Mouse (Mus musculus): Measurements from ENCODE around the gene Tmem150a. TPM values are rescaled to one million over a fixed set of nuclear protein-coding genes. Genes with fewer than 3 reads are reported as not detected.

The Tmem150a gene
- polyA plus RNA-seq, 1 experiment from 2014 or later: 7.7 TPM

DNA sequence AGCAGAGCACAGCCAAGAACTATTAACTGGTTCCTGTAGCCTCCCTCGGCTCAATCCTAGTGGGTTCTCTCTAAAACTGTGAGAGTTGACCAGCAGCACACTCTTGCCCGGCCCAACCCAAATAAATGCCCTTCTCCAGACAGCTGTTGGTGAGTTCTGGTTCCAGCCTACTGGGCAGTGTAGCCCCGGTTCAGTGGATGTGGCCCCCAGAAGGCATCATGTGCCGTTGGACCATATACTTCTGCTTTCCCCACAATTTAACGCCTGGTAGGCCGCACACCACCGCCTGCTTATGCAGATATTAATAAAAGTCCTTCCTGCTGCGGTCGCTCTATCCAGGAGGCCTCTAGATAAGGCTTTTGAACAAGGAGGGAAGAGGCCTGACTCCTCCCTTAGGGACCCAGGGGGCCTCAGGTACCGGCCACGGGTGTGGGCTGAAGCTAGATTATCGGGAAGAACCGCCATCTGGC, 34.3 kb downstream of the Tmem150a start:
- H3K4me1 ChIP-seq (replicated peaks; ENCODE audit: control insufficient read depth, insufficient read depth): peaks cover 9% of the 10 kb centered on the region; the same call in 1 of the 2 replicates
- 4% methylated on average over 13 of the region's 13 CpGs for WGBS
- TF ChIP-seq CTCF (IDR thresholded peaks at IDR 0.05; ENCODE audit: low read depth) (no peak), EP300 (optimal IDR thresholded peaks at IDR 0.05) (no peak)
- peaks cover 6% of the 10 kb centered on the region; the same call in 1 of the 2 replicates for H3K36me3 ChIP-seq (ENCODE audit: control insufficient read depth, insufficient read depth, low read length)
- H3K9ac ChIP-seq (ENCODE audit: low read length): peak overlapping the region; percentile 80
- no peaks in the 10 kb centered on the region for H3K27me3 ChIP-seq (ENCODE audit: control insufficient read depth, insufficient read depth, low read length)
- no peaks in the 10 kb centered on the region for H3K9me3 ChIP-seq (ENCODE audit: control insufficient read depth, low read length)
- peak; percentile 66 for DNase-seq (ENCODE audit: low spot score)
- peak overlapping the region; percentile 99 for H3K27ac ChIP-seq (replicated peaks)
- H3K4me3 ChIP-seq (ENCODE audit: low read depth, low read length): peak overlapping the region; percentile 63
- H3K4me2 ChIP-seq (replicated peaks; ENCODE audit: low read depth): peak overlapping the region; percentile 69
- peak; percentile 64 for ATAC-seq (ENCODE audit: low FRiP score, low TSS enrichment)

GRCm38 (mm10) chr6:72389941-72390771, 34.9 kb downstream of the Tmem150a start, which contains the start of gene Vamp8:
Gene Vamp8 (minus strand): TSS chr6:72390703.
- Histone ChIP-seq H3K9ac (ENCODE audit: low read length) (peak within 1 kb of the TSS; percentile 80), H3K4me1 (replicated peaks; ENCODE audit: control insufficient read depth, insufficient read depth) (peaks cover 9% of the 10 kb centered on the region; the same call in 1 of the 2 replicates), H3K27me3 (ENCODE audit: control insufficient read depth, insufficient read depth, low read length) (no peaks in the 10 kb centered on the region), H3K9me3 (ENCODE audit: control insufficient read depth, low read length) (no peaks in the 10 kb centered on the region), H3K36me3 (ENCODE audit: control insufficient read depth, insufficient read depth, low read length) (peaks cover 4% of the 10 kb centered on the region; the same call in 1 of the 2 replicates), H3K4me3 (ENCODE audit: low read depth, low read length) (peak within 1 kb of the TSS; percentile 63), H3K27ac (replicated peaks) (peak within 1 kb of the TSS; percentile 99), H3K4me2 (replicated peaks; ENCODE audit: low read depth) (peak within 1 kb of the TSS; percentile 69)
- ATAC-seq (ENCODE audit: low FRiP score, low TSS enrichment) (peak; percentile 91), DNase-seq (ENCODE audit: low spot score) (peak; percentile 91)
- TF ChIP-seq CTCF (IDR thresholded peaks at IDR 0.05; ENCODE audit: low read depth) (peak; percentile 65), EP300 (optimal IDR thresholded peaks at IDR 0.05) (no peak)
- under 1% methylated on average over 26 of the region's 33 CpGs for WGBS

GRCm38 (mm10) chr6:72390795-72391521, 35.7 kb downstream of the Tmem150a start:
- H3K4me3 ChIP-seq (ENCODE audit: low read depth, low read length): peak overlapping the region; percentile 63
- TF ChIP-seq CTCF (IDR thresholded peaks at IDR 0.05; ENCODE audit: low read depth) (no peak; the same call in none of the 2 replicates), EP300 (optimal IDR thresholded peaks at IDR 0.05) (no peak)
- peak overlapping the region; percentile 80 for H3K9ac ChIP-seq (ENCODE audit: low read length)
- DNase-seq (ENCODE audit: low spot score) (peak; percentile 49), ATAC-seq (ENCODE audit: low FRiP score, low TSS enrichment) (peak; percentile 54)
- peak overlapping the region; percentile 99 for H3K27ac ChIP-seq (replicated peaks)
- H3K27me3 ChIP-seq (ENCODE audit: control insufficient read depth, insufficient read depth, low read length): no peaks in the 10 kb centered on the region
- peak overlapping the region; percentile 69 for H3K4me2 ChIP-seq (replicated peaks; ENCODE audit: low read depth)
- WGBS: 12% methylated on average over 12 of the region's 12 CpGs
- 0 out of 2 replicates have a peak, but pooled peaks cover 2% of the 10 kb centered on the region for H3K36me3 ChIP-seq (ENCODE audit: control insufficient read depth, insufficient read depth, low read length)
- peaks cover 9% of the 10 kb centered on the region; the same call in 1 of the 2 replicates for H3K4me1 ChIP-seq (replicated peaks; ENCODE audit: control insufficient read depth, insufficient read depth)
- H3K9me3 ChIP-seq (ENCODE audit: control insufficient read depth, low read length): no peaks in the 10 kb centered on the region

GRCm38 (mm10) chr6:72392341-72392740, 37.1 kb downstream of the Tmem150a start:
- H3K9ac ChIP-seq (ENCODE audit: low read length): no peak overlapping the region
- no peaks in the 10 kb centered on the region for H3K27me3 ChIP-seq (ENCODE audit: control insufficient read depth, insufficient read depth, low read length)
- WGBS: 92% methylated on average over 5 of the region's 5 CpGs
- H3K4me1 ChIP-seq (replicated peaks; ENCODE audit: control insufficient read depth, insufficient read depth): peaks cover 9% of the 10 kb centered on the region; the same call in 1 of the 2 replicates
- ATAC-seq (ENCODE audit: low FRiP score, low TSS enrichment): no peak
- no peak for DNase-seq (ENCODE audit: low spot score)
- H3K4me3 ChIP-seq (ENCODE audit: low read depth, low read length): no peak overlapping the region
- no peak overlapping the region for H3K4me2 ChIP-seq (replicated peaks; ENCODE audit: low read depth)
- no peaks in the 10 kb centered on the region for H3K9me3 ChIP-seq (ENCODE audit: control insufficient read depth, low read length)
- no peaks in the 10 kb centered on the region for H3K36me3 ChIP-seq (ENCODE audit: control insufficient read depth, insufficient read depth, low read length)
- H3K27ac ChIP-seq (replicated peaks): no peak overlapping the region
- TF ChIP-seq EP300 (optimal IDR thresholded peaks at IDR 0.05) (no peak), CTCF (IDR thresholded peaks at IDR 0.05; ENCODE audit: low read depth) (peak; percentile 16; the same call in 1 of the 2 replicates)

DNA sequence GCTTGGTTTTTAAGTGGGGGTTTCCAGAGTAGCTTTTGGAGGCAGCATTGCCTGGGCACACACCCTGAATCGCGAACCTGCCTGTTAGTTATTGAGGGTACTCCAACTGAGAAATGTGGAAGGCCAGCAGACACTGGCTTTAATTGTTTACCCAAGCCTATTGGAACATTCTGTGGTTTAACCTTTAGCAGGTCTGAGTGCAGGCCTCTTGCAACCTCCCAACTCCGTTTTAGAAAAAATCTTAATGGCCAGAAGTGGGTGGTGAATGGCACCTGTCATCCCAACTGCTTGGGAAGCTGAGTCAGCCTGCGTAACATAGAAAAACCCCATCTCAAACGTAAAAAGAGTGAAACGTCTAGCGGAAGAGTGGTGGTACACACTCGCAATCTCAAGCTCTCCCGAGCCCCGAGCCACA, 41.6 kb downstream of the Tmem150a start:
- Histone ChIP-seq H3K27ac (replicated peaks) (no peak overlapping the region), H3K4me2 (replicated peaks; ENCODE audit: low read depth) (no peak overlapping the region), H3K27me3 (ENCODE audit: control insufficient read depth, insufficient read depth, low read length) (no peaks in the 10 kb centered on the region), H3K9me3 (ENCODE audit: control insufficient read depth, low read length) (no peaks in the 10 kb centered on the region), H3K4me1 (replicated peaks; ENCODE audit: control insufficient read depth, insufficient read depth) (no peaks in the 10 kb centered on the region), H3K4me3 (ENCODE audit: low read depth, low read length) (no peak overlapping the region), H3K9ac (ENCODE audit: low read length) (no peak overlapping the region), H3K36me3 (ENCODE audit: control insufficient read depth, insufficient read depth, low read length) (no peaks in the 10 kb centered on the region)
- TF ChIP-seq CTCF (IDR thresholded peaks at IDR 0.05; ENCODE audit: low read depth) (no peak), EP300 (optimal IDR thresholded peaks at IDR 0.05) (no peak)
- ATAC-seq (ENCODE audit: low FRiP score, low TSS enrichment) (no peak), DNase-seq (ENCODE audit: low spot score) (no peak)
- WGBS: 67% methylated on average over 10 of the region's 10 CpGs
